Mouse (Mus musculus): ENCODE results near the gene Cyp46a1.

GRCm38 (mm10) chr12:108354284-108354683 lies 20.1 kb downstream of the Cyp46a1 start:
- TF ChIP-seq ZNF384 (IDR thresholded peaks at IDR 0.05; ENCODE audit: low read depth, low read length) (no peak), MAFK (IDR thresholded peaks at IDR 0.05; ENCODE audit: insufficient read depth, low read depth, low read length) (no peak), ZC3H11A (IDR thresholded peaks at IDR 0.05; ENCODE audit: borderline replicate concordance, low read depth, low read length) (no peak), HCFC1 (IDR thresholded peaks at IDR 0.05; ENCODE audit: borderline replicate concordance, insufficient read depth, low read length) (no peak), CHD2 (IDR thresholded peaks at IDR 0.05; ENCODE audit: low read depth, low read length) (no peak)

All from ES-E14 (cell line).